Mouse (Mus musculus) liver, embryonic 14.5 days (tissue): ENCODE data around the gene Zmat3.

Source experiments
- CTCF ChIP-seq: IDR thresholded peaks from 2 replicates; pipeline ENCODE4 v1.5.1; 2016; ENCODE audit warnings: antibody characterized with exemption, low read depth, control low read depth
- EP300 ChIP-seq: IDR thresholded peaks from 2 replicates; pipeline ENCODE4 v1.6.1; 2016; ENCODE audit warnings: antibody characterized with exemption, low read depth

DNA sequence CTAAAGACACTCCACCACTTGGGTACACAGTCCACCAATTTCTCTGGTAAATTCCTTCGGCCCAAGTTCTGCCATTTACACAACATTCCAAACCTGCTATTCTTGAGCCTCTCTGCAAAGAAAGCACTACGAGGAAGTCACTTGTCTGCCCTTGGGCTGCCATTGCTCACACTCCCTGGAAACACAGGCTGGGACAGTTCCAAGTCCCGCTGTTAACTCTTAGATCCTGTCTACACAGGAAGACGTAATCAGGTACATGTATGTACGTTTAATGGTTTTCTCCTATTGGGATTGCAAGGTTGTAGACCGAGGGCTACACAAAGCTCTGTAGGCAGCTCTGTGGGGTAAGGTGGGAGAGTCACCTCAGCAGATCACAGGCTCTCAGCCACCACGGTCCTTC lies 28.0 kb downstream of the Zmat3 start:
- no peak for TF ChIP-seq CTCF
- TF ChIP-seq EP300: no peak
